Mouse (Mus musculus) kidney, embryonic 15.5 days (tissue): ENCODE measurements at regions not wholly inside any gene's neighbourhood (a gene's known extent, or its start where the extent isn't known, plus 50 kb on each side); places are given as distances from the start of the nearest gene placed in this dataset.

Source experiments
- ATAC-seq: fragments of 200-750 bp; cut with Nextera tagmentation; replicated peaks from 2 replicates; pipeline ENCODE4 v1.8.0; 2017; ENCODE audit warnings: moderate TSS enrichment; ENCODE audit not compliant: low FRiP score
- H3K27ac ChIP-seq: fragments of 300-500 bp; sonication (generic); 2 replicates; pipeline ENCODE4 v1.5.1; 2015; ENCODE audit warnings: mild to moderate bottlenecking, inconsistent platforms
- H3K27me3 ChIP-seq: fragments of 300-500 bp; sonication (generic); 2 replicates; pipeline ENCODE4 v1.6.1; 2015; ENCODE audit warnings: inconsistent platforms
- H3K36me3 ChIP-seq: fragments of 300-500 bp; sonication (generic); 2 replicates; pipeline ENCODE4 v1.6.1; 2015; ENCODE audit warnings: inconsistent platforms
- H3K4me1 ChIP-seq: fragments of 300-500 bp; sonication (generic); 2 replicates; pipeline ENCODE4 v1.6.1; 2015; ENCODE audit warnings: inconsistent platforms
- H3K4me2 ChIP-seq: fragments of 300-500 bp; sonication (generic); 2 replicates; pipeline ENCODE4 v1.6.1; 2015; ENCODE audit warnings: moderate library complexity, mild to moderate bottlenecking, inconsistent platforms
- H3K4me3 ChIP-seq: fragments of 300-500 bp; sonication (generic); replicated peaks from 2 replicates; pipeline ENCODE4 v1.5.1; 2015; ENCODE audit warnings: mild to moderate bottlenecking, inconsistent platforms
- H3K9ac ChIP-seq: fragments of 300-500 bp; sonication (generic); 2 replicates; pipeline ENCODE4 v1.6.1; 2015; ENCODE audit warnings: mild to moderate bottlenecking, inconsistent platforms
- H3K9me3 ChIP-seq: fragments of 300-500 bp; sonication (generic); replicated peaks from 2 replicates; pipeline ENCODE4 v1.6.1; 2016; ENCODE audit warnings: inconsistent platforms
- WGBS: fragments of 180-500 bp; shearing (Covaris S2); methylation state at CpG from one replicate; pipeline ENCODE4 v1.1.7; 2015; ENCODE audit warnings: mixed read lengths; 5-methylcytosine and 5-hydroxymethylcytosine counted together

GRCm38 (mm10) chr13:54303071-54303924, 67.9 kb upstream of the Cplx2 start:
- Histone ChIP-seq H3K4me1 (peaks cover 24% of the 10 kb centered on the region), H3K27ac (peak overlapping the region; percentile 99), H3K27me3 (peaks cover 3% of the 10 kb centered on the region; the same call in 1 of the 2 replicates), H3K4me2 (peak overlapping the region; percentile 95), H3K9ac (peak overlapping the region; percentile 95), H3K4me3 (peak overlapping the region; percentile 73), H3K9me3 (no peaks in the 10 kb centered on the region), H3K36me3 (no peaks in the 10 kb centered on the region)
- peak; percentile 87 for ATAC-seq
- under 1% methylated on average over 54 of the region's 54 CpGs for WGBS

- Histone ChIP-seq H3K4me3 (peak overlapping the region; percentile 73; the same call in 1 of the 2 replicates), H3K4me1 (peaks cover 25% of the 10 kb centered on the region), H3K36me3 (no peaks in the 10 kb centered on the region), H3K9ac (peak overlapping the region; percentile 95; the same call in 1 of the 2 replicates), H3K27ac (peak overlapping the region; percentile 99), H3K4me2 (peak overlapping the region; percentile 95), H3K9me3 (no peaks in the 10 kb centered on the region), H3K27me3 (peaks cover 3% of the 10 kb centered on the region; the same call in 1 of the 2 replicates)
- WGBS, result 29% methylated on average over 5 of the region's 5 CpGs
- ATAC-seq, result no peak
These were observed 66.9 kb upstream of the Cplx2 start for GRCm38 (mm10) chr13:54304251-54304650.

GRCm38 (mm10) chr13:54308591-54308990, 62.6 kb upstream of the Cplx2 start:
- Histone ChIP-seq H3K4me3 (no peak overlapping the region), H3K36me3 (no peaks in the 10 kb centered on the region), H3K27me3 (no peaks in the 10 kb centered on the region), H3K27ac (no peak overlapping the region), H3K4me1 (peaks cover 36% of the 10 kb centered on the region), H3K9me3 (no peaks in the 10 kb centered on the region), H3K9ac (no peak overlapping the region), H3K4me2 (no peak overlapping the region)
- WGBS, result 39% methylated on average over 2 of the region's 2 CpGs
- no peak for ATAC-seq

GRCm38 (mm10) chr13:54309354-54309753, 61.8 kb upstream of the Cplx2 start:
- H3K4me1 ChIP-seq, result peaks cover 29% of the 10 kb centered on the region
- no peak overlapping the region for H3K4me2 ChIP-seq
- ATAC-seq, result no peak
- WGBS, result 44% methylated on average over 5 of the region's 5 CpGs
- no peak overlapping the region for H3K27ac ChIP-seq
- H3K27me3 ChIP-seq, result no peaks in the 10 kb centered on the region
- H3K36me3 ChIP-seq, result no peaks in the 10 kb centered on the region
- H3K9ac ChIP-seq, result no peak overlapping the region
- no peaks in the 10 kb centered on the region for H3K9me3 ChIP-seq
- H3K4me3 ChIP-seq, result no peak overlapping the region

- Histone ChIP-seq H3K4me3 (no peak overlapping the region), H3K9me3 (no peaks in the 10 kb centered on the region), H3K9ac (no peak overlapping the region), H3K4me2 (no peak overlapping the region), H3K27me3 (no peaks in the 10 kb centered on the region), H3K36me3 (no peaks in the 10 kb centered on the region), H3K27ac (no peak overlapping the region), H3K4me1 (peaks cover 27% of the 10 kb centered on the region)
- 40% methylated on average over 4 of the region's 4 CpGs for WGBS
- ATAC-seq, result no peak
These were observed 61.0 kb upstream of the Cplx2 start for GRCm38 (mm10) chr13:54310144-54310543.

- Histone ChIP-seq H3K4me2 (no peak overlapping the region), H3K27me3 (no peaks in the 10 kb centered on the region), H3K4me3 (no peak overlapping the region), H3K4me1 (peaks cover 27% of the 10 kb centered on the region), H3K9me3 (no peaks in the 10 kb centered on the region), H3K9ac (no peak overlapping the region), H3K27ac (no peak overlapping the region), H3K36me3 (no peaks in the 10 kb centered on the region)
- no peak for ATAC-seq
- WGBS, result 88% methylated on average over 4 of the region's 4 CpGs
These were observed 59.7 kb upstream of the Cplx2 start for GRCm38 (mm10) chr13:54311327-54312026.

GRCm38 (mm10) chr13:54312405-54313185, 58.6 kb upstream of the Cplx2 start:
- H3K4me2 ChIP-seq, result no peak overlapping the region
- ATAC-seq, result peak; percentile 29; the same call in 1 of the 2 replicates
- H3K27ac ChIP-seq, result peak overlapping the region; percentile 56
- no peak overlapping the region for H3K9ac ChIP-seq
- H3K36me3 ChIP-seq, result no peaks in the 10 kb centered on the region
- no peaks in the 10 kb centered on the region for H3K9me3 ChIP-seq
- WGBS, result 57% methylated on average over 18 of the region's 18 CpGs
- H3K4me1 ChIP-seq, result peaks cover 23% of the 10 kb centered on the region
- H3K4me3 ChIP-seq, result no peak overlapping the region
- H3K27me3 ChIP-seq, result no peaks in the 10 kb centered on the region

- H3K4me3 ChIP-seq, result no peak overlapping the region
- WGBS, result 85% methylated on average over 3 of the region's 3 CpGs
- no peak for ATAC-seq
- H3K9me3 ChIP-seq, result no peaks in the 10 kb centered on the region
- H3K27ac ChIP-seq, result no peak overlapping the region
- H3K36me3 ChIP-seq, result no peaks in the 10 kb centered on the region
- no peak overlapping the region for H3K9ac ChIP-seq
- H3K4me1 ChIP-seq, result peaks cover 11% of the 10 kb centered on the region
- no peaks in the 10 kb centered on the region for H3K27me3 ChIP-seq
- H3K4me2 ChIP-seq, result no peak overlapping the region
These were observed 55.8 kb upstream of the Cplx2 start for GRCm38 (mm10) chr13:54315333-54315732.

GRCm38 (mm10) chr13:54316907-54317306, 54.2 kb upstream of the Cplx2 start:
- Histone ChIP-seq H3K27ac (no peak overlapping the region), H3K9ac (no peak overlapping the region), H3K36me3 (no peaks in the 10 kb centered on the region), H3K4me1 (peaks cover 8% of the 10 kb centered on the region; the same call in 1 of the 2 replicates), H3K4me3 (no peak overlapping the region), H3K9me3 (no peaks in the 10 kb centered on the region), H3K4me2 (no peak overlapping the region), H3K27me3 (no peaks in the 10 kb centered on the region)
- WGBS, result 93% methylated on average over 6 of the region's 6 CpGs
- no peak for ATAC-seq

- 82% methylated on average over 4 of the region's 4 CpGs for WGBS
- H3K27me3 ChIP-seq, result no peaks in the 10 kb centered on the region
- no peaks in the 10 kb centered on the region for H3K9me3 ChIP-seq
- H3K27ac ChIP-seq, result peak overlapping the region; percentile 29
- H3K4me1 ChIP-seq, result peaks cover 5% of the 10 kb centered on the region; the same call in 1 of the 2 replicates
- H3K9ac ChIP-seq, result no peak overlapping the region
- no peak overlapping the region for H3K4me3 ChIP-seq
- no peaks in the 10 kb centered on the region for H3K36me3 ChIP-seq
- no peak overlapping the region for H3K4me2 ChIP-seq
- no peak for ATAC-seq
These were observed 53.0 kb upstream of the Cplx2 start for GRCm38 (mm10) chr13:54318161-54318560.

GRCm38 (mm10) chr13:54318601-54319000, 52.5 kb upstream of the Cplx2 start:
- Histone ChIP-seq H3K36me3 (no peaks in the 10 kb centered on the region), H3K4me1 (peaks cover 3% of the 10 kb centered on the region; the same call in 1 of the 2 replicates), H3K4me2 (no peak overlapping the region), H3K27me3 (no peaks in the 10 kb centered on the region), H3K9ac (no peak overlapping the region), H3K27ac (no peak overlapping the region; the same call in 1 of the 2 replicates), H3K9me3 (no peaks in the 10 kb centered on the region), H3K4me3 (no peak overlapping the region)
- WGBS, result 66% methylated on average over 5 of the region's 5 CpGs
- ATAC-seq, result no peak
